Mouse (Mus musculus): ENCODE measurements around the gene Zbtb22.

Zbtb22 gene

GRCm38 (mm10) chr17:33920282-33921097 is 4.8 kb downstream of the Zbtb22 start:
- peak; percentile 90 for DNase-seq (ENCODE audit: low spot score)

- DNase-seq (ENCODE audit: low spot score): no peak
These were observed 5.7 kb downstream of the Zbtb22 start for GRCm38 (mm10) chr17:33921361-33921760.

GRCm38 (mm10) chr17:33924577-33925283 is 9.0 kb downstream of the Zbtb22 start:
- DNase-seq (ENCODE audit: low spot score): no peak

GRCm38 (mm10) chr17:33925406-33926116 is 9.9 kb downstream of the Zbtb22 start:
- DNase-seq (ENCODE audit: low spot score): no peak

GRCm38 (mm10) chr17:33926207-33926932 is 10.7 kb downstream of the Zbtb22 start:
- no peak for DNase-seq (ENCODE audit: low spot score)

- no peak for DNase-seq (ENCODE audit: low spot score)
These were observed 12.7 kb downstream of the Zbtb22 start for GRCm38 (mm10) chr17:33928251-33928947.

GRCm38 (mm10) chr17:33929371-33930279 is 13.9 kb downstream of the Zbtb22 start, which contains the start of gene Rgl2:
Gene Rgl2 (plus strand): TSS chr17:33929543.
- DNase-seq (ENCODE audit: low spot score): peak; percentile 92

- DNase-seq (ENCODE audit: low spot score): peak; percentile 82
These were observed 14.8 kb downstream of the Zbtb22 start for GRCm38 (mm10) chr17:33930280-33931158.

GRCm38 (mm10) chr17:33931159-33931866 is 15.6 kb downstream of the Zbtb22 start:
- DNase-seq (ENCODE audit: low spot score): no peak

GRCm38 (mm10) chr17:33931947-33932346 is 16.2 kb downstream of the Zbtb22 start:
- DNase-seq (ENCODE audit: low spot score): no peak

- DNase-seq (ENCODE audit: low spot score): no peak
These were observed 16.7 kb downstream of the Zbtb22 start for GRCm38 (mm10) chr17:33932448-33932847.

GRCm38 (mm10) chr17:33932970-33933369 is 17.3 kb downstream of the Zbtb22 start:
- no peak for DNase-seq (ENCODE audit: low spot score)

GRCm38 (mm10) chr17:33935422-33936055 is 19.8 kb downstream of the Zbtb22 start:
- DNase-seq (ENCODE audit: low spot score): no peak

- no peak for DNase-seq (ENCODE audit: low spot score)
These were observed 21.3 kb downstream of the Zbtb22 start for GRCm38 (mm10) chr17:33936993-33937392.

GRCm38 (mm10) chr17:33938783-33939182 is 23.1 kb downstream of the Zbtb22 start:
- no peak for DNase-seq (ENCODE audit: low spot score)

- DNase-seq (ENCODE audit: low spot score): peak; percentile 87
These were observed 24.6 kb downstream of the Zbtb22 start, which contains the start of the genes Pfdn6 and Wdr46 for GRCm38 (mm10) chr17:33940206-33940805. Gene Pfdn6 (minus strand): TSS chr17:33940343. Gene Wdr46 (plus strand): TSS chr17:33940660.

- no peak for DNase-seq (ENCODE audit: low spot score)
These were observed 25.3 kb downstream of the Zbtb22 start for GRCm38 (mm10) chr17:33940981-33941380.

All from urinary bladder, postnatal 14 days (tissue).